Mouse (Mus musculus) thymus, postnatal 0 days (tissue): ENCODE measurements around the gene Srcin1. TPM values are rescaled to one million over a fixed set of nuclear protein-coding genes. Genes with fewer than 3 reads are reported as not detected.

Source experiments
- DNase-seq: peaks from one replicate; pipeline ENCODE4 v3.0.0-alpha.2; 2015; ENCODE audit warnings: low spot score
- polyA plus RNA-seq: library from polyadenylated mRNA; unstranded; fragments of >200 nt; fragmentation: Nextera tagmentation; extraction: Ambion mirVana; gene quantifications from 2 replicates; pipeline ENCODE4 v1.2.1, GENCODE M21; 2015

The Srcin1 gene
- polyA plus RNA-seq, 1 experiment from 2014 or later: 0.05 TPM

DNA sequence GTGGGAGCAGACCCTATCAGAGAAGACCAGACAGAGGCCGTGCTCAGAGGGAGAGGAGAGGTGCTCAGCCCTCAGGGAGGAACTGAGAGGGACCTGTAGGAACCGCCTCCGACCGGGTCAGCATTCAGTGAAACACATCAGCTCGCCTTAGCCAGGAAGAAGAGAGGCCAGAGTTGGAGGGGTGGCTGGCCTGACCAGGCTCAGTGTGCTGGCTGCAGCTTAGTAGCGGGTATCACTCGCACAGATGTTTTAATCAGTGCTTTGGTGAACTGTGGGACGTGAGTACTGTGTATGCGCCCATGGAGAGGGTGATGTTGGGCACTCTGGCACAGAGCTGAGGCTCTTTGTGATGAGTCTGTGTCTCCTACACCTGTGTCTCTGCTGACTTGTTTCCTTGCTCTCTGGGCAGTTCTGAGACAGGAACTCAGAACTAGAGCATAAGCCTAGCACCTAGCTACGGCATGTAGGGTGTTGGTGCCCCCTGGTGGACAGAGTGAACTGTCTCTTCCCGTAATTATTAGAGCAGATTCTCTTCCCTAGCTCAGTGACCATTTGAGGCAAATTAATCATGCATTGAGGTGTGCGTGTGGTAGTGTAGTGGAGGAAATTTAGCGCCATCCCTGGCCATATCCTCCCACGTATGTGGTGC lies 107.2 kb downstream of the Srcin1 start:
- DNase-seq: peak; percentile 88

DNA sequence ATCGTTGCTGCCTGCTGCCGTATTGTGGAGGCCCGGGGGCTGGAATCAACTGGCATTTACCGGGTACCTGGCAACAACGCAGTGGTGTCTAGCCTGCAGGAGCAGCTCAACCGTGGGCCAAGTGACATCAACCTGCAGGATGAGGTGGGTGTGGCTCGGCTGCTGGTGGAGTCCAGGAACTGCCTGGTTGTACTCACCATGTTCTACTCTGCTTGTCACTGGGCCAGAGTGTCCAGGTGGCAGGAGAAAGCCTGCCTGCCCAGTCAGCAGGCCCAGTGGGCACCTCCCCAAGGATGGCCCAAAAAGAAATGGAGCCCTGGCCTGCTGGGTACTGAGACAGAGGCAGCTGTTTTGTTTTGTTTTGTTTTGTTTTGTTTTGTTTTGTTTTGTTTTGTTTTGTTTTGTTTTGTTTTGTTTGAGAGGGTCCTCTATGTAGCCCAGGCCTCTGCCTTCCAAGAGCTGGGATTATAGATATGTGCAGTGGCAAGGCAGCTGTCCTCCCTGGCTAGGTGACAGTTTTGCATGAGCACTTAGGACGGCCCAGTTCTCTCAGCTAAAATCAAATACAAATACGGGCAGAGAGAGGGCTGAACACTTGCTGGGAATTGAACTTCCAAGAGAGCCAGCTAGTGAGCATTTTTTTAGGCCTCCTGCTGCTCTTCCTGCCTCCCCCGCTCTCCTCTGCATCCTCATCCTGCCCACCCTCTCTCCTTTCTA lies 109.4 kb downstream of the Srcin1 start:
- DNase-seq: no peak

DNA sequence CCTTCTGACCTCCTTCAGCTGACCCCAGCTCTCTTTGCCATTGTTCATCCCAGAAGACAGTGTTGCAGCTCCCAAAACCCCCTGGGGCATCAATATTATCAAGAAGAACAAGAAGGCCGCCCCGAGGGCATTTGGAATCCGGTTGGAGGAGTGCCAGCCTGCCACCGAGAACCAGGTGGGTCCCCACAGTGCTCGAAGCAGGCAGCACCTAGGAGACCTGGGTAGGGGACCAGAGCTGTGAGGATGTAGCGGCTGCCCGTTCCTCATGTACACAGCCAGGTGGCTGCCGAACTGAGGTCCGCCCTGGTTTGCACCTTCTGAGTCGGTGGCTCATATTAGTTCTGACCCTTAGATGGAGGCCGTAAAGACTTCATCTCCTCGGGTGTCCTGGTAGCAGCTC lies 110.0 kb downstream of the Srcin1 start:
- DNase-seq: no peak

DNA sequence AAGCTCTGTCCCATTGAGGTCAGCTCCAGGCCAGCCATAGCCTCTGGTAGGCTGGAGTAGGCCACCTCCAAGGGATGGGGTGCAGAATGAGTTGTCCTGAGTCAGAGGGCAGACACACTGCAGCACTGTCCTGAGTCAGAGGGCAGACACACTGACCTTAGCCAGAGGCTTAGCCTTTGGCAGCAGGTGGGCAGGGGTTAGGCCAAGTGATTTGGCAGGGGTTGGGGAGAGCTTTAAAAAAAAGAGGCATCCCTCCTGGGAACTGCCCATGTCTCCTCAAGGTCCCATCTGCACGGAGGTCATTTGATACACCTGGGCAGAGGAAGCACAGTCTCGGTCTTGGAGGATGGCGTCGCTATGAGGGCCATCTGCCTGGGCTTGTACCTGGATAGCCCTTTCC lies 112.0 kb downstream of the Srcin1 start:
- DNase-seq: no peak

DNA sequence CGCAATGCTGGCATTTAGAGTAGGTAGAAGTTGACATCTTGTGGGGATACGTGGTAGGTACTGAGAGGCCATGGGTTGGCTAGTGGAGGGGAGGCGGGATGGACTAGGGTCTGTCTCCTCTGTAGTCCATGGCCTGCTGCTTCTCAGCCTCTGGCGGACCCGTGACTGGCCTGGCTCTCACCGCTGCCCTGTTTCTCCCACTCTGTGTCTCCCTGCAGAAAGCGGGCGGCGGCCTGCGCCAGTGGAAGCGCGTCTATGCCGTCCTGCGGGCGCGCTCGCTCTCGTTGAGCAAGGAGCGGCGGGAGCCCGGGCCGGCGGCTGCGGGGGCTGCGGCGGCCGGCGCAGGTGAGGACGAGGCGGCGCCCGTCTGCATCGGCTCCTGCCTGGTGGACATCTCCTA lies 112.8 kb downstream of the Srcin1 start:
- no peak for DNase-seq

DNA sequence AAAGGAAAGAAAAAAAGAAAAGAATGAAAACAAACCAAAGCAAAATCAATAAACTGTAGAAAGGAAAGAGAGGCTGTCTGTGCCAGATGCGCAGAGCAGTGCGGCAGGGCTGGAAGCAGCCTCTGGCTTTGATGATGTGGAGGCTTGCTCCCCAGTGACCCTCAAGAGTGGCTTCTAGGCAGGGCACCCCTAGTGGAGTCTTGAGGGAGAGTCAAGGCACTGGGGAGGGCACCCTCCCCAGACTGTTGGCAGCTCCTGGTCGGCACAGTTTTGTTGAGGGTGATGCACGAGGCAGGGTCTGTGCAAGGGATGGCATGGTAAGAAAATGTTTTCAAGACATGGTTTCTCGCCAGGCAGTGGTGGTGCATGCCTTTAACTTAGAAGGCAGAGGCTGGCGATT lies 113.4 kb downstream of the Srcin1 start:
- DNase-seq: no peak

DNA sequence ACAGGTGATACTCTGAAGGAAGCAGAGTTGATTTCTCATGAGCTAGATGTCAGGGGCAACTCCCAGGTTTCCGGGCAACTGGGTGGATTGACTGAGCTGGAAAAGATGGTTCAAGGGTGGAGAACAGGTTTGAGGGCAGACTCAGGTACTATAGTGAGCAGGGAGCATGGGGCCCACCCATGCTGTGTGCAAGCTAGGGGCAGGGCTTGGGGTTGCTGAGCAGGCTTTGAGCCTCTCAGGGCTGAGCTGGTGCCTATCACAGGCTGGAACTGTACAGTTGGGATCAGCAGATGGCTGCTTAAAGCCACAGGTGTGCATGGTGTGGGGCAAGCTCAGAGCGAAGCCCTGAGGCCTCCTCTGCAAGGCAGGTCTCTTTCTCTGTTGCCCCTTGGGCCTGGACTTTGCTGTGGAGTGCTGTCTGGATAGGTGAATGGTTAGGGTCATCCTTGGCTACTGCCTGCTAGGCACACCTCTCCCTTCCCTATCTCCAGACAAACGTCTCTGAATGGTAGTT lies 114.6 kb downstream of the Srcin1 start:
- DNase-seq: no peak

Other genes with a start within 250 kb of the Srcin1 start
- gene Gpr179, start 224.1 kb downstream of the Srcin1 start, polyA plus RNA-seq: 0.27 and 0.38 TPM in 2 replicates
- 3.1 and 3.7 TPM in 2 replicates for gene Socs7, start 213.6 kb downstream of the Srcin1 start, polyA plus RNA-seq
- 1.6 and 2.9 TPM in 2 replicates for gene Arhgap23, start 160.7 kb downstream of the Srcin1 start, polyA plus RNA-seq
- 0.09 and 0.12 TPM in 2 replicates for gene 4933428G20Rik, start 75.8 kb downstream of the Srcin1 start, polyA plus RNA-seq
- 1.8 and 2.2 TPM in 2 replicates for gene Epop, start 53.5 kb upstream of the Srcin1 start, polyA plus RNA-seq
- 1.9 and 2.4 TPM in 2 replicates for gene Mllt6, start 87.2 kb upstream of the Srcin1 start, polyA plus RNA-seq
- gene Cisd3, start 109.6 kb upstream of the Srcin1 start, polyA plus RNA-seq: 35.0 and 40.4 TPM in 2 replicates
- 4.8 and 5.4 TPM in 2 replicates for gene Pcgf2, start 124.3 kb upstream of the Srcin1 start, polyA plus RNA-seq
- gene Psmb3, start 127.2 kb upstream of the Srcin1 start, polyA plus RNA-seq: 711 and 747 TPM in 2 replicates
- 2.5 and 2.6 TPM in 2 replicates for gene Pip4k2b, start 168.5 kb upstream of the Srcin1 start, polyA plus RNA-seq
- gene Cwc25, start 190.4 kb upstream of the Srcin1 start, polyA plus RNA-seq: 17.7 and 18.5 TPM in 2 replicates
- gene 1700001P01Rik, start 199.7 kb upstream of the Srcin1 start, polyA plus RNA-seq: 0.44 TPM in 1 of 2 replicates, not detected in the other
- 766 and 768 TPM in 2 replicates for gene Rpl23, start 206.3 kb upstream of the Srcin1 start, polyA plus RNA-seq
- 98.7 and 108 TPM in 2 replicates for gene Lasp1, start 222.8 kb upstream of the Srcin1 start, polyA plus RNA-seq